Mouse (Mus musculus): ENCODE data around the gene Ssbp4. TPM values are rescaled to one million over a fixed set of nuclear protein-coding genes. Genes with fewer than 3 reads are reported as not detected.

The Ssbp4 gene
- polyA plus RNA-seq, 1 experiment from 2014 or later, result 122 TPM

DNA sequence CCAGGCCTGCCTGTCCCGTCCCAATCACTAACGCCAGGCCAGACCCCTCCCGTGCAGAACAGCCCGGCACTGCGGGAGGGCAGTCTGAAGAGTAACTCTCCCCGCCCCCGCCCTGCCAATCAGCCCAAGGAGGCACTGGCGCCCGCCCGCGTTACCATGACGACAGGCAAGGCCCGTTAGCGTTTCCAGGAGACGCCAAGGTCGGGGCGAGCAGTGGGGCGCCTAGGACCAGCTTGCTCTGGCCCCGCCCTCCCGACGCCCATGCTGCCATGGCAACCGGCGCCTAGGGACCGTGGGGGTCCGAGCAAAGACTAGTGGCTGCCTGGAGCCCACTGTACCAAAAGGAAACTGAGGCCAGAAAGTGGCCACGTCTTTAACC, 7.4 kb downstream of the Ssbp4 start:
- peaks cover 4% of the 10 kb centered on the region; the same call in 1 of the 2 replicates for H3K9me3 ChIP-seq (ENCODE audit: control insufficient read depth, low read depth, low read length)
- no peak overlapping the region for H3K4me3 ChIP-seq (ENCODE audit: low read depth, low read length)
- 2% methylated on average over 26 of the region's 26 CpGs for WGBS
- H3K27ac ChIP-seq (ENCODE audit: low read length), result peak overlapping the region; percentile 55; the same call in 1 of the 2 replicates
- peaks cover 18% of the 10 kb centered on the region; the same call in 1 of the 2 replicates for H3K36me3 ChIP-seq (ENCODE audit: control insufficient read depth, insufficient read depth, low read length)
- peaks cover 45% of the 10 kb centered on the region; the same call in 1 of the 2 replicates for H3K4me1 ChIP-seq (ENCODE audit: control insufficient read depth, insufficient read depth, low read length)
- ATAC-seq (ENCODE audit: insufficient number of reproducible peaks, insufficient read depth, low FRiP score, low read depth), result peak; percentile 49; the same call in 1 of the 2 replicates
- no peak overlapping the region for H3K9ac ChIP-seq (replicated peaks; ENCODE audit: low read depth, low read length)
- no peaks in the 10 kb centered on the region for H3K27me3 ChIP-seq (ENCODE audit: control insufficient read depth, insufficient read depth, low read length)
- H3K4me2 ChIP-seq (replicated peaks; ENCODE audit: low read depth, low read length), result peak overlapping the region; percentile 40

GRCm38 (mm10) chr8:70600473-70601270, 8.0 kb downstream of the Ssbp4 start:
- peaks cover 23% of the 10 kb centered on the region; the same call in 1 of the 2 replicates for H3K36me3 ChIP-seq (ENCODE audit: control insufficient read depth, insufficient read depth, low read length)
- H3K4me3 ChIP-seq (ENCODE audit: low read depth, low read length), result no peak overlapping the region; the same call in 1 of the 2 replicates
- no peak for ATAC-seq (ENCODE audit: insufficient number of reproducible peaks, insufficient read depth, low FRiP score, low read depth)
- 24% methylated on average over 10 of the region's 10 CpGs for WGBS
- H3K27me3 ChIP-seq (ENCODE audit: control insufficient read depth, insufficient read depth, low read length), result no peaks in the 10 kb centered on the region
- H3K4me1 ChIP-seq (ENCODE audit: control insufficient read depth, insufficient read depth, low read length), result peaks cover 45% of the 10 kb centered on the region; the same call in 1 of the 2 replicates
- H3K27ac ChIP-seq (ENCODE audit: low read length), result peak overlapping the region; percentile 55; the same call in 1 of the 2 replicates
- H3K4me2 ChIP-seq (replicated peaks; ENCODE audit: low read depth, low read length), result peak overlapping the region; percentile 40
- no peak overlapping the region for H3K9ac ChIP-seq (replicated peaks; ENCODE audit: low read depth, low read length)
- peaks cover 4% of the 10 kb centered on the region; the same call in 1 of the 2 replicates for H3K9me3 ChIP-seq (ENCODE audit: control insufficient read depth, low read depth, low read length)

DNA sequence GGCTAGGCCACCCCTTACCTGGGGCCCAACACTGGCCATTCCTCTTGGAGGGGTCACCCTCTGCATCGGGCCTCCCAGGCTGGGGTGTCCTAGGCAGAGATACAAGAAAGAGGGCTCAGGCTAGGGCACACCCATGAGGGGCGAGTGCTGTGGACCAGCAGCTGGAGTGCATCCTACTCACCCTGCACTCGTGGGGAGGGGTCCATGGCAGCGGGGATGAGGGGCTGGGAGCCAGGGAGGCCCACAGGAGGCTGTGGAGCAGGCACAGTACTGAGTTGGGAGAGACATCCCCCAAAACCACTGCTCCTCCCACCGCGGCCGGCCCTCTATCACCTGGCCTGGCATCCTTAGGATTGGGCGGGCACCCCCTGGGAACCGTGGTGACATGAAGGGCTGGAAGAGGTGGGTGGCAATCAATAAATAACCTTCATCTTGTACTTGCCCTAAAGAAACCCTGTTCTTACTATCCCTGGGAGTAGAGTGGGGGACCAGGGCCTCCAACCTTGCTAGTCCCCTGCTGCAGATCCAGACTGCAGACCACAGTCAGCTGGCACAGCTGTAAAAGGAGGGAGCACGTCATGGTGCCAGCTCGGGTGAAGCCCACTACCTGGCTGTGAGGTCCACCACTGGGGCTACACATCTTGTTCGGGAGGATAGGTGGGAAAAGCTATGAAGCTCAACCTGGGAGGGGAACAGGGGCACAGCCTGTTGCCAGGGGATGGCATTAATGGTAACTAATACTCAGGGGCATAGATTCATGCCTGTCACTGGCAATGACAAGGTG, 9.0 kb downstream of the Ssbp4 start:
- H3K9ac ChIP-seq (replicated peaks; ENCODE audit: low read depth, low read length), result no peak overlapping the region
- 65% methylated on average over 12 of the region's 12 CpGs for WGBS
- no peak overlapping the region for H3K4me2 ChIP-seq (replicated peaks; ENCODE audit: low read depth, low read length)
- H3K4me1 ChIP-seq (ENCODE audit: control insufficient read depth, insufficient read depth, low read length), result peaks cover 45% of the 10 kb centered on the region; the same call in 1 of the 2 replicates
- H3K27me3 ChIP-seq (ENCODE audit: control insufficient read depth, insufficient read depth, low read length), result no peaks in the 10 kb centered on the region
- no peak for ATAC-seq (ENCODE audit: insufficient number of reproducible peaks, insufficient read depth, low FRiP score, low read depth)
- no peak overlapping the region for H3K4me3 ChIP-seq (ENCODE audit: low read depth, low read length)
- H3K9me3 ChIP-seq (ENCODE audit: control insufficient read depth, low read depth, low read length), result peaks cover 4% of the 10 kb centered on the region; the same call in 1 of the 2 replicates
- no peak overlapping the region; the same call in 1 of the 2 replicates for H3K27ac ChIP-seq (ENCODE audit: low read length)
- H3K36me3 ChIP-seq (ENCODE audit: control insufficient read depth, insufficient read depth, low read length), result peaks cover 23% of the 10 kb centered on the region; the same call in 1 of the 2 replicates

- no peak for ATAC-seq (ENCODE audit: insufficient number of reproducible peaks, insufficient read depth, low FRiP score, low read depth)
- Histone ChIP-seq H3K4me1 (ENCODE audit: control insufficient read depth, insufficient read depth, low read length) (peaks cover 45% of the 10 kb centered on the region; the same call in 1 of the 2 replicates), H3K27me3 (ENCODE audit: control insufficient read depth, insufficient read depth, low read length) (no peaks in the 10 kb centered on the region), H3K9ac (replicated peaks; ENCODE audit: low read depth, low read length) (no peak overlapping the region; the same call in 1 of the 2 replicates), H3K4me2 (replicated peaks; ENCODE audit: low read depth, low read length) (peak overlapping the region; percentile 59), H3K36me3 (ENCODE audit: control insufficient read depth, insufficient read depth, low read length) (peaks cover 23% of the 10 kb centered on the region; the same call in 1 of the 2 replicates), H3K27ac (ENCODE audit: low read length) (peak overlapping the region; percentile 7; the same call in 1 of the 2 replicates), H3K9me3 (ENCODE audit: control insufficient read depth, low read depth, low read length) (peaks cover 4% of the 10 kb centered on the region; the same call in 1 of the 2 replicates), H3K4me3 (ENCODE audit: low read depth, low read length) (peak overlapping the region; percentile 35; the same call in 1 of the 2 replicates)
- WGBS, result 19% methylated on average over 9 of the region's 10 CpGs
These were observed 9.9 kb downstream of the Ssbp4 start for GRCm38 (mm10) chr8:70598722-70599121.

- Histone ChIP-seq H3K4me1 (ENCODE audit: control insufficient read depth, insufficient read depth, low read length) (peaks cover 50% of the 10 kb centered on the region), H3K27ac (ENCODE audit: low read length) (0 out of 2 replicates have a peak overlapping the region, but pooled peaks have one; percentile 17), H3K4me2 (replicated peaks; ENCODE audit: low read depth, low read length) (peak overlapping the region; percentile 59), H3K36me3 (ENCODE audit: control insufficient read depth, insufficient read depth, low read length) (peaks cover 23% of the 10 kb centered on the region; the same call in 1 of the 2 replicates), H3K9me3 (ENCODE audit: control insufficient read depth, low read depth, low read length) (peaks cover 4% of the 10 kb centered on the region; the same call in 1 of the 2 replicates), H3K27me3 (ENCODE audit: control insufficient read depth, insufficient read depth, low read length) (no peaks in the 10 kb centered on the region), H3K4me3 (ENCODE audit: low read depth, low read length) (peak overlapping the region; percentile 35), H3K9ac (replicated peaks; ENCODE audit: low read depth, low read length) (peak overlapping the region; percentile 15; the same call in 1 of the 2 replicates)
- 3% methylated on average over 28 of the region's 29 CpGs for whole genome bisulfite sequencing
- 0 out of 2 replicates have a peak, but pooled peaks have one; percentile 9 for ATAC-seq (ENCODE audit: insufficient number of reproducible peaks, insufficient read depth, low FRiP score, low read depth)
These were observed 10.4 kb downstream of the Ssbp4 start for GRCm38 (mm10) chr8:70598283-70598682.

DNA sequence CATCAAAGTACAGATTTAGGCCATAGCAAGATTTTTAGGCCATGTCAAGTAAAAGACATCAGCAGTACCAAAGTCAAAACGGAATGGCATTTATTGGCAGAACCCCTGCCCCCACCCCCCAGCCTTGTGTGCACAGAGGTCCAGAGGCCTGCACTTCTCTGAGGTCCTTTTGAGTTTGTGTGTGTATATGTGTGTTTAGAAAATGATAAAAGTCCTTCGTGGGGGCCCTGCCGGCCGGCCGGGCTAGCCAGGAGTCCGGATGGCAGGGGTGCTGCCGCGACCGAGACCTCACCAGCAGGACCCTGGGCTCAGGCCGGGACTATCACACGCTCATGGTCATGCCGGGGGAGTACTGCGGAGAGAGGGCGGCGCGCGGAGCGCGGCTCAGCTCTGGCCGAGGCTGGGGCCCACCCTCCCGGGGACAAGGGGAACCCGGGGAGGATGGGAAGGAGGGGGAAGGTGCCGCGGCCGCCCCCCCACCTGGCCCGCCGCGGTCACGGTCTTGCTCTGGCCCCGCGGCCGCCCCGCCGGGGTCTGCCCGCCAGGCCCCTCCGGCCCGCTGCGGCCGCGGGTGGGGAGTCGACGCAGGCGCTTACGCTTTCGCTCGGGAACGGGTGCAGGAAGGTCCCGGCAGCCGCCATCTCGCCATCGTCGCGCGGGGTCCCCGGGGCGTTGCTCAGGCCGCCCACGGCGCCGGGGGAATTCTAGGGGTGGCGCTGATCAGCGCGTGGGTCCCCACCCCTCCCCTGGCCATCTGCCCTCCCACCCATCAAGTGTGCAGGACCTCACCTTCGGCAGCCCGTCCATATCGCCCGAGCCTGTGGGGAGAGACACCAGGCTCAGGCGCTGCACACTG, 11.0 kb downstream of the Ssbp4 start:
- no peak for ATAC-seq (ENCODE audit: insufficient number of reproducible peaks, insufficient read depth, low FRiP score, low read depth)
- Histone ChIP-seq H3K4me1 (ENCODE audit: control insufficient read depth, insufficient read depth, low read length) (peaks cover 56% of the 10 kb centered on the region), H3K9ac (replicated peaks; ENCODE audit: low read depth, low read length) (peak overlapping the region; percentile 15; the same call in 1 of the 2 replicates), H3K4me3 (ENCODE audit: low read depth, low read length) (peak overlapping the region; percentile 35), H3K4me2 (replicated peaks; ENCODE audit: low read depth, low read length) (peak overlapping the region; percentile 59), H3K27me3 (ENCODE audit: control insufficient read depth, insufficient read depth, low read length) (no peaks in the 10 kb centered on the region), H3K36me3 (ENCODE audit: control insufficient read depth, insufficient read depth, low read length) (peaks cover 19% of the 10 kb centered on the region; the same call in 1 of the 2 replicates), H3K27ac (ENCODE audit: low read length) (0 out of 2 replicates have a peak overlapping the region, but pooled peaks have one; percentile 17), H3K9me3 (ENCODE audit: control insufficient read depth, low read depth, low read length) (peaks cover 4% of the 10 kb centered on the region; the same call in 1 of the 2 replicates)
- 8% methylated on average over 51 of the region's 68 CpGs for WGBS

GRCm38 (mm10) chr8:70596775-70597416, 11.8 kb downstream of the Ssbp4 start:
- Histone ChIP-seq H3K4me3 (ENCODE audit: low read depth, low read length) (peak overlapping the region; percentile 35; the same call in 1 of the 2 replicates), H3K4me2 (replicated peaks; ENCODE audit: low read depth, low read length) (peak overlapping the region; percentile 59), H3K9ac (replicated peaks; ENCODE audit: low read depth, low read length) (no peak overlapping the region), H3K27me3 (ENCODE audit: control insufficient read depth, insufficient read depth, low read length) (no peaks in the 10 kb centered on the region), H3K4me1 (ENCODE audit: control insufficient read depth, insufficient read depth, low read length) (peaks cover 56% of the 10 kb centered on the region), H3K9me3 (ENCODE audit: control insufficient read depth, low read depth, low read length) (peaks cover 2% of the 10 kb centered on the region; the same call in 1 of the 2 replicates), H3K27ac (ENCODE audit: low read length) (no peak overlapping the region), H3K36me3 (ENCODE audit: control insufficient read depth, insufficient read depth, low read length) (peaks cover 12% of the 10 kb centered on the region; the same call in 1 of the 2 replicates)
- ATAC-seq (ENCODE audit: insufficient number of reproducible peaks, insufficient read depth, low FRiP score, low read depth), result no peak
- WGBS, result 81% methylated on average over 17 of the region's 17 CpGs
